Mouse (Mus musculus): ENCODE measurements around the gene Hmces. TPM values are rescaled to one million over a fixed set of nuclear protein-coding genes. Genes with fewer than 3 reads are reported as not detected.

Hmces gene
- polyA plus RNA-seq, 1 experiment = 65.7 TPM

GRCm38 (mm10) chr6:87879628-87880027, 34.1 kb upstream of the Hmces start:
- no peaks in the 10 kb centered on the region for H3K27me3 ChIP-seq (ENCODE audit: control insufficient read depth, insufficient read depth, low read length, poor library complexity, severe bottlenecking)
- H3K4me1 ChIP-seq (ENCODE audit: control insufficient read depth, insufficient read depth, low read length) = no peaks in the 10 kb centered on the region
- no peak overlapping the region for H3K27ac ChIP-seq (ENCODE audit: insufficient read depth, low read length)
- no peaks in the 10 kb centered on the region for H3K36me3 ChIP-seq (ENCODE audit: control insufficient read depth, insufficient read depth, low read length, poor library complexity, severe bottlenecking)
- TF ChIP-seq POLR2A (IDR thresholded peaks at IDR 0.05; ENCODE audit: insufficient read depth, low read length) (no peak), EP300 (IDR thresholded peaks at IDR 0.05; ENCODE audit: insufficient read depth, low read depth, low read length) (no peak), CTCF (IDR thresholded peaks at IDR 0.05; ENCODE audit: low read depth, low read length) (no peak)
- no peak overlapping the region for H3K4me3 ChIP-seq (ENCODE audit: low read depth, low read length)
- H3K9me3 ChIP-seq (replicated peaks; ENCODE audit: control insufficient read depth, insufficient read depth, low read length, poor library complexity, severe bottlenecking) = no peaks in the 10 kb centered on the region
- H3K9ac ChIP-seq (ENCODE audit: low read depth, poor library complexity, severe bottlenecking) = no peak overlapping the region

- TF ChIP-seq CTCF (IDR thresholded peaks at IDR 0.05; ENCODE audit: low read depth, low read length) (no peak), EP300 (IDR thresholded peaks at IDR 0.05; ENCODE audit: insufficient read depth, low read depth, low read length) (no peak), POLR2A (IDR thresholded peaks at IDR 0.05; ENCODE audit: insufficient read depth, low read length) (no peak)
- H3K27me3 ChIP-seq (ENCODE audit: control insufficient read depth, insufficient read depth, low read length, poor library complexity, severe bottlenecking) = no peaks in the 10 kb centered on the region
These were observed 31.5 kb upstream of the Hmces start for GRCm38 (mm10) chr6:87882221-87882620.

GRCm38 (mm10) chr6:87882816-87883215, 30.9 kb upstream of the Hmces start:
- H3K9ac ChIP-seq (ENCODE audit: low read depth, poor library complexity, severe bottlenecking) = no peak overlapping the region
- no peaks in the 10 kb centered on the region for H3K4me1 ChIP-seq (ENCODE audit: control insufficient read depth, insufficient read depth, low read length)
- no peaks in the 10 kb centered on the region for H3K27me3 ChIP-seq (ENCODE audit: control insufficient read depth, insufficient read depth, low read length, poor library complexity, severe bottlenecking)
- no peaks in the 10 kb centered on the region for H3K36me3 ChIP-seq (ENCODE audit: control insufficient read depth, insufficient read depth, low read length, poor library complexity, severe bottlenecking)
- TF ChIP-seq POLR2A (IDR thresholded peaks at IDR 0.05; ENCODE audit: insufficient read depth, low read length) = no peak
- TF ChIP-seq CTCF (IDR thresholded peaks at IDR 0.05; ENCODE audit: low read depth, low read length) = no peak
- TF ChIP-seq EP300 (IDR thresholded peaks at IDR 0.05; ENCODE audit: insufficient read depth, low read depth, low read length) = no peak
- no peak overlapping the region for H3K27ac ChIP-seq (ENCODE audit: insufficient read depth, low read length)
- H3K9me3 ChIP-seq (replicated peaks; ENCODE audit: control insufficient read depth, insufficient read depth, low read length, poor library complexity, severe bottlenecking) = no peaks in the 10 kb centered on the region
- no peak overlapping the region for H3K4me3 ChIP-seq (ENCODE audit: low read depth, low read length)

More at GRCm38 (mm10) chr6:87882221-87882620, 31.5 kb upstream of the Hmces start:
- no peaks in the 10 kb centered on the region for H3K36me3 ChIP-seq (ENCODE audit: control insufficient read depth, insufficient read depth, low read length, poor library complexity, severe bottlenecking)
- H3K4me1 ChIP-seq (ENCODE audit: control insufficient read depth, insufficient read depth, low read length) = no peaks in the 10 kb centered on the region
- no peak overlapping the region for H3K9ac ChIP-seq (ENCODE audit: low read depth, poor library complexity, severe bottlenecking)
- no peaks in the 10 kb centered on the region for H3K9me3 ChIP-seq (replicated peaks; ENCODE audit: control insufficient read depth, insufficient read depth, low read length, poor library complexity, severe bottlenecking)
- no peak overlapping the region for H3K27ac ChIP-seq (ENCODE audit: insufficient read depth, low read length)
- no peak overlapping the region for H3K4me3 ChIP-seq (ENCODE audit: low read depth, low read length)

- H3K9ac ChIP-seq (ENCODE audit: low read depth, poor library complexity, severe bottlenecking) = no peak overlapping the region
- no peaks in the 10 kb centered on the region for H3K27me3 ChIP-seq (ENCODE audit: control insufficient read depth, insufficient read depth, low read length, poor library complexity, severe bottlenecking)
- no peaks in the 10 kb centered on the region for H3K4me1 ChIP-seq (ENCODE audit: control insufficient read depth, insufficient read depth, low read length)
- peaks cover 4% of the 10 kb centered on the region; the same call in 1 of the 2 replicates for H3K36me3 ChIP-seq (ENCODE audit: control insufficient read depth, insufficient read depth, low read length, poor library complexity, severe bottlenecking)
- no peak overlapping the region for H3K4me3 ChIP-seq (ENCODE audit: low read depth, low read length)
- no peak overlapping the region for H3K27ac ChIP-seq (ENCODE audit: insufficient read depth, low read length)
- H3K9me3 ChIP-seq (replicated peaks; ENCODE audit: control insufficient read depth, insufficient read depth, low read length, poor library complexity, severe bottlenecking) = no peaks in the 10 kb centered on the region
- no peak for TF ChIP-seq EP300 (IDR thresholded peaks at IDR 0.05; ENCODE audit: insufficient read depth, low read depth, low read length)
These were observed 27.0 kb upstream of the Hmces start for GRCm38 (mm10) chr6:87886721-87887120.

GRCm38 (mm10) chr6:87887594-87888233, 26.0 kb upstream of the Hmces start, which contains the start of gene Copg1:
Copg1 (plus strand) TSS chr6:87887814.
- H3K36me3 ChIP-seq (ENCODE audit: control insufficient read depth, insufficient read depth, low read length, poor library complexity, severe bottlenecking) = peaks cover 4% of the 10 kb centered on the region; the same call in 1 of the 2 replicates

GRCm38 (mm10) chr6:87893931-87894330, 19.8 kb upstream of the Hmces start:
- no peak overlapping the region for H3K27ac ChIP-seq (ENCODE audit: insufficient read depth, low read length)
- no peaks in the 10 kb centered on the region for H3K27me3 ChIP-seq (ENCODE audit: control insufficient read depth, insufficient read depth, low read length, poor library complexity, severe bottlenecking)
- H3K4me3 ChIP-seq (ENCODE audit: low read depth, low read length) = no peak overlapping the region
- TF ChIP-seq EP300 (IDR thresholded peaks at IDR 0.05; ENCODE audit: insufficient read depth, low read depth, low read length) (no peak), CTCF (IDR thresholded peaks at IDR 0.05; ENCODE audit: low read depth, low read length) (no peak), POLR2A (IDR thresholded peaks at IDR 0.05; ENCODE audit: insufficient read depth, low read length) (no peak)
- peaks cover 22% of the 10 kb centered on the region for H3K36me3 ChIP-seq (ENCODE audit: control insufficient read depth, insufficient read depth, low read length, poor library complexity, severe bottlenecking)
- no peaks in the 10 kb centered on the region for H3K9me3 ChIP-seq (replicated peaks; ENCODE audit: control insufficient read depth, insufficient read depth, low read length, poor library complexity, severe bottlenecking)
- no peaks in the 10 kb centered on the region for H3K4me1 ChIP-seq (ENCODE audit: control insufficient read depth, insufficient read depth, low read length)
- no peak overlapping the region for H3K9ac ChIP-seq (ENCODE audit: low read depth, poor library complexity, severe bottlenecking)

More at GRCm38 (mm10) chr6:87887594-87888233, 26.0 kb upstream of the Hmces start, which contains the start of gene Copg1:
- peak within 1 kb of the TSS; percentile 82 for H3K4me3 ChIP-seq (ENCODE audit: low read depth, low read length)
- no peak within 1 kb of the TSS for H3K27ac ChIP-seq (ENCODE audit: insufficient read depth, low read length)
- no peaks in the 10 kb centered on the region for H3K4me1 ChIP-seq (ENCODE audit: control insufficient read depth, insufficient read depth, low read length)
- H3K27me3 ChIP-seq (ENCODE audit: control insufficient read depth, insufficient read depth, low read length, poor library complexity, severe bottlenecking) = no peaks in the 10 kb centered on the region
- H3K9ac ChIP-seq (ENCODE audit: low read depth, poor library complexity, severe bottlenecking) = peak within 1 kb of the TSS; percentile 69
- TF ChIP-seq EP300 (IDR thresholded peaks at IDR 0.05; ENCODE audit: insufficient read depth, low read depth, low read length) (no peak), POLR2A (IDR thresholded peaks at IDR 0.05; ENCODE audit: insufficient read depth, low read length) (peak; percentile 69), CTCF (IDR thresholded peaks at IDR 0.05; ENCODE audit: low read depth, low read length) (peak; percentile 96)
- no peaks in the 10 kb centered on the region for H3K9me3 ChIP-seq (replicated peaks; ENCODE audit: control insufficient read depth, insufficient read depth, low read length, poor library complexity, severe bottlenecking)
